Mouse (Mus musculus) hindbrain, embryonic 13.5 days (tissue): Measurements from ENCODE around the gene Nkx2-5. TPM values are rescaled to one million over a fixed set of nuclear protein-coding genes. Genes with fewer than 3 reads are reported as not detected.

Experiments
- ATAC-seq: fragments of 200-750 bp; cut with Nextera tagmentation; 2 replicates; pipeline ENCODE4 v1.8.0; 2017; ENCODE audit warnings: moderate TSS enrichment; ENCODE audit not compliant: low FRiP score
- H3K27ac ChIP-seq: fragments of 300-500 bp; sonication (generic); 2 replicates; pipeline ENCODE4 v1.5.1; 2015; ENCODE audit warnings: inconsistent platforms, mild to moderate bottlenecking, moderate library complexity
- H3K27me3 ChIP-seq: fragments of 300-500 bp; sonication (generic); 2 replicates; pipeline ENCODE4 v1.6.1; 2015; ENCODE audit warnings: mild to moderate bottlenecking, inconsistent platforms
- H3K36me3 ChIP-seq: fragments of 300-500 bp; sonication (generic); 2 replicates; pipeline ENCODE4 v1.6.1; 2015; ENCODE audit warnings: mild to moderate bottlenecking, inconsistent platforms
- H3K4me1 ChIP-seq: fragments of 300-500 bp; sonication (generic); replicated peaks from 2 replicates; pipeline ENCODE4 v1.6.1; 2015; ENCODE audit warnings: inconsistent platforms
- H3K4me2 ChIP-seq: fragments of 300-500 bp; sonication (generic); 2 replicates; pipeline ENCODE4 v1.6.1; 2015; ENCODE audit warnings: inconsistent platforms, mild to moderate bottlenecking, moderate library complexity
- H3K4me3 ChIP-seq: fragments of 300-500 bp; sonication (generic); 2 replicates; pipeline ENCODE4 v1.5.1; 2015; ENCODE audit warnings: mild to moderate bottlenecking, inconsistent platforms
- H3K9ac ChIP-seq: fragments of 300-500 bp; sonication (generic); 2 replicates; pipeline ENCODE4 v1.6.1; 2015; ENCODE audit warnings: mild to moderate bottlenecking, inconsistent platforms
- H3K9me3 ChIP-seq: fragments of 300-500 bp; sonication (generic); 2 replicates; pipeline ENCODE4 v1.6.1; 2016; ENCODE audit warnings: inconsistent platforms
- WGBS: fragments of 180-500 bp; shearing (Covaris S2); methylation state at CpG from one replicate; pipeline ENCODE4 v1.1.7; 2015; 5-methylcytosine and 5-hydroxymethylcytosine counted together
- polyA plus RNA-seq: library from polyadenylated mRNA; unstranded; fragments of >200 nt; fragmentation: Nextera tagmentation; extraction: Ambion mirVana; gene quantifications from 2 replicates; pipeline ENCODE4 v1.2.1, GENCODE M21; 2015

Gene Nkx2-5
- polyA plus RNA-seq, 1 experiment from 2014 or later = 0.39 TPM

DNA sequence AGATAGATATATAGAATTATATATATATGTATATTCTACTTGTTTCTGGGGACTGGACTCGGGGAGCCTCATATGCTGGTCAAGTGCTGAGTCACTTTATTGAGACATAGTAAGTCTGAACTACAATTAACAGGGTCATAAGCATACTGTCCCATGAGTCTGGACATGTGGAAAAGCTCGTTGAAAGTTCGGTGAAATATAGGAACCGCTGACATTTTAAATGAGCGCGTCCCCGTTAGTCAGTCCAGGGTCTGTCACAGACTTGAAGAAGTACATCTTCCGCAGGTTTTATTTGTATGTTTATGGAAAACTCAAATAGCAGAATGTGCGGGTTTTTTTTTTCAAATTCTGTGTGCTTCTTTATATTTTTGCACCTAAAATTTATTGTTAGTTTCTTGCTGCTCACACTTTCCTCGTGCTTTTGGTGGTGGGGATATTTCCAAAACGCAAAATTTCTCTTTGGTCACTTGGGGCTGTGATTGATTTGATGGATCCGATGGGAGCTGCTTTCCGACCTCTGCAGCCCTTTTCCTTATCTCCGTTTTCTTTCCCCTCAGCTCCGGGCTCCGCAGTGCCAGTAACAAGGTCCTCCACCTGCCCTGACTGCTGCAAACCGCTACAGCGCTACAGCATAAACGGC lies 4.4 kb upstream of the Nkx2-5 start:
- Histone ChIP-seq H3K4me1 (peaks cover 17% of the 10 kb centered on the region), H3K4me2 (no peak overlapping the region), H3K27ac (no peak overlapping the region), H3K4me3 (peak overlapping the region; percentile 14; the same call in 1 of the 2 replicates), H3K27me3 (peaks cover 92% of the 10 kb centered on the region), H3K36me3 (no peaks in the 10 kb centered on the region), H3K9ac (no peak overlapping the region), H3K9me3 (no peaks in the 10 kb centered on the region)
- WGBS = 3% methylated on average over 19 of the region's 19 CpGs
- no peak for ATAC-seq

DNA sequence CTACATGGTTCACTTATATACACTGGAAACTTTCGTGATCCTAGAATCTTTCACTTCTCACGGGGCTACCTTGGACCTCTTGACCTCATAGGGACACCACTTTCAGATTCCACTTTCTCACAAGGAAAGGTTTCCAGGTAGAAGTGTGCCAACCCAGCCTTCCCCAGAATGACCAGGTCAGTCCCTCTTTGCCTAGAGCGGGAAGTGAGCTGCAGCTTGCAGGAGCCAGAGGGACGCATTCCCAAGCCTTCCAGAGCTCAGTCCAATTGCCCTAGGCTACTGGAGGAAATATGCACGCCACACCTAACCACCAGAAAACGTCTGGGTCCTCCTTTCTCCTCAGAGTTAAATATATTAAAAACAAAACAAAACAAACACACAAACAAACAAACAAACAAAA lies 3.4 kb upstream of the Nkx2-5 start:
- Histone ChIP-seq H3K4me2 (no peak overlapping the region), H3K4me1 (peaks cover 20% of the 10 kb centered on the region), H3K4me3 (no peak overlapping the region), H3K36me3 (no peaks in the 10 kb centered on the region), H3K27me3 (peaks cover 93% of the 10 kb centered on the region), H3K9ac (no peak overlapping the region), H3K27ac (no peak overlapping the region), H3K9me3 (no peaks in the 10 kb centered on the region)
- no peak for ATAC-seq
- WGBS = 2% methylated on average over 6 of the region's 6 CpGs

DNA sequence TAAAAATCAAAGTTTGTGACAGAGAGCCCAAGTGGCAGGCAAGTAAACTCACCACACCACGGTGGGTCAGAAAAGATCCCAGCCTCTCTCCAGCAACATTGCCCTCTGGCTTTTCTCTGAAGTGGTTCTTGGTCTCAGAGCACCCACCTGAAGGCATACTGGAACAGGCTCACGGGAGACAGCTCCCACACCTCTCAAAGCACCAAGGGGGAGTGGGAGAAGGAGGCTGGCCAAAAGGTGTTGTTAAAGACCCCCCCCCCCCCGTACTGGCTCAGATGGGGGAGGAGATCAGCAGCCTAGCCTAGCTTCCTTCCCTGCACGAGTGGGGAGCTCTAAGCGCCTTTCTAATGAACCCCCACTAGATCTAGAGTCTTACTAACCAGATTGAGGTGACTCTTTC lies 3.0 kb upstream of the Nkx2-5 start:
- 1% methylated on average over 5 of the region's 5 CpGs for WGBS
- no peak for ATAC-seq
- no peaks in the 10 kb centered on the region for H3K9me3 ChIP-seq
- H3K4me2 ChIP-seq = no peak overlapping the region
- peaks cover 93% of the 10 kb centered on the region for H3K27me3 ChIP-seq
- H3K36me3 ChIP-seq = no peaks in the 10 kb centered on the region
- no peak overlapping the region for H3K4me3 ChIP-seq
- H3K4me1 ChIP-seq = peaks cover 20% of the 10 kb centered on the region
- no peak overlapping the region for H3K27ac ChIP-seq
- H3K9ac ChIP-seq = no peak overlapping the region

DNA sequence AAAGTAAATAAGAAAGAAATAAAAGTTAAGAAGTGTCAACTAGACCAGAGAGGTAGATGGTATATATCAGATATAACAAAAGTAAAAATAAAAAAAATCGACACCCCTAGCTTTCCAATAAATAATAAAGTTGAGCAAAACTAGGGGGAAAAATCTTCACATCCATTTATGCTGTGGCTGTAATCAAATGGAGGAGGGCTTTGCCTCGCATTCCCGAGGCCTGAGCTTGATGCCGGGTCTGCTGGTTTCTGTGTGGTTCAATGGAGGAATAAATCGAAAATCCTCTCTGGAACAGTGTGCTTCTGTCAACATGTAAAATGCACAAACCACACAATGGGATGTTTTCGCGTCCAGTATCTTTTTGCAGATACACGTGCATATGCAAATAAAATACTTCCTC lies 1.6 kb upstream of the Nkx2-5 start:
- H3K27ac ChIP-seq = no peak overlapping the region
- no peak overlapping the region for H3K4me3 ChIP-seq
- peaks cover 93% of the 10 kb centered on the region for H3K27me3 ChIP-seq
- H3K9ac ChIP-seq = no peak overlapping the region
- WGBS = 4% methylated on average over 8 of the region's 8 CpGs
- peaks cover 20% of the 10 kb centered on the region for H3K4me1 ChIP-seq
- ATAC-seq = no peak
- H3K9me3 ChIP-seq = no peaks in the 10 kb centered on the region
- H3K4me2 ChIP-seq = no peak overlapping the region
- H3K36me3 ChIP-seq = no peaks in the 10 kb centered on the region

DNA sequence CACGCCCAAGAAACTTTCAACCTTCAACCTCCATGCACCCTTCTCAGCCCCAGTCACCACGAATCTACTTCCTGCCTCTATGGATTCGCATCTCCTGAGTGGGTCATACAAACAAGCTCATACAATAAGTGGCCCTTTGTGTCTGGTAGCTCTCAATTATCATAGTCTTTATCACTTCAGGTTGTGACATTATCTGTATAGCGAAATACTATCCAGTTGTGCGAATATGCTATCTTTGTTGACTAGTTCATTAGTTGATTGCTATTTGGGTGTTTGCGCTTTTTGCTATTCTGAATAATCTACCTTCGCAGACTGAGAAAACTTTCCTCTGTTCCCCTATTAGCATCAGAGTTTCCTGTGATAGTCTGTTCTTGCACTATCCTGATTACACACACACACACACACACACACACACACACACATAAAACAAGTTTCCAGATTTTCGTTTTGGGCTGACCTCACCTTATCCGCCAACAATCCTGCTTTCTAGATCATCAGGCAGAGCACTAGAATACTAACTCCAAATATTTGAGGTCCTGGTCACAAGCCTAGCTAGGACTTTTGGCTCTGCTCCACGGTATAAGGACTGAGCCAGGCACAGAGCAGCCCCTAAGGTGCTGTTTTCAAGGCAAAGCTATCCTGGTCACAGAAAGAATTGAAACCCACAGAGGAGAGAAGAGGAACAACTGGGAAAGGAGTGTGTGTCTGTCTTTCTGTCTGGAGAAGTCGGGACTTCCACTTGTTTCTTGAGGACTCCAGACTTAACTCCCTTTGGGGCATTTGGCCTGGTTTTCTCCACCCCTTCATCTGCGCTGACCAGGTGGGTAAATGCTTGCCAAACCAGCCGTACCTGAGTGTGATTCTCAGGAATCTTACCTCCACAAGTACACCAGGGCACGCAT lies 591 bp upstream of the Nkx2-5 start:
- Histone ChIP-seq H3K4me1 (peaks cover 21% of the 10 kb centered on the region), H3K36me3 (no peaks in the 10 kb centered on the region), H3K27ac (no peak overlapping the region), H3K9me3 (no peaks in the 10 kb centered on the region), H3K9ac (no peak overlapping the region), H3K4me3 (no peak overlapping the region), H3K27me3 (peaks cover 93% of the 10 kb centered on the region), H3K4me2 (no peak overlapping the region)
- 4% methylated on average over 14 of the region's 14 CpGs for WGBS
- ATAC-seq = no peak

DNA sequence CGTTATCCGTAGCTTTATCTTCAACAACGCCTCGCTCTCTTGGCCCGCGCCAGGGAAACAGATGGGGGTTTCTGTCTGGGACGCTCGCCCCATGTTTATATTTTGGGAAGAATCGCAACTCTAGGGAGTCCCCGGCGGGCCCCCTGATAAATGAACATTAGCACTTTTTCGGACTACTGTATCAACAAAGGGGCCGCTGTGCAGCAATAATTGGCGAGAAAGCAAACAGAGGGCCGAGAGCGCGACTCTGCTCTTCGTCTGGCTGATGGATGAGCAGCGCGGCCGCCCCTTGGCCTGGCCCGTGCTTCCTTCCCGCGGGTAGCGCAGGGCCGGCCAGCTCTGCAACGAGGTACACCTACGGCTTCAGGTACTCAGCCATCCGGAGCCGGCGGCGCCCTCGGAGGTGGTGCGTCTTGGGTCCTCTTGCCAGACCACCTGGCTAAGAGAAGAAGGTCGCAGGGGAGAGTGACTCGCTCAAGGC lies 398 bp downstream of the Nkx2-5 start:
- H3K4me2 ChIP-seq = no peak overlapping the region
- H3K27ac ChIP-seq = no peak overlapping the region
- no peaks in the 10 kb centered on the region for H3K36me3 ChIP-seq
- ATAC-seq = no peak
- H3K4me3 ChIP-seq = no peak overlapping the region
- peaks cover 93% of the 10 kb centered on the region for H3K27me3 ChIP-seq
- peaks cover 14% of the 10 kb centered on the region for H3K4me1 ChIP-seq
- WGBS = under 1% methylated on average over 36 of the region's 36 CpGs
- no peaks in the 10 kb centered on the region for H3K9me3 ChIP-seq
- no peak overlapping the region for H3K9ac ChIP-seq

DNA sequence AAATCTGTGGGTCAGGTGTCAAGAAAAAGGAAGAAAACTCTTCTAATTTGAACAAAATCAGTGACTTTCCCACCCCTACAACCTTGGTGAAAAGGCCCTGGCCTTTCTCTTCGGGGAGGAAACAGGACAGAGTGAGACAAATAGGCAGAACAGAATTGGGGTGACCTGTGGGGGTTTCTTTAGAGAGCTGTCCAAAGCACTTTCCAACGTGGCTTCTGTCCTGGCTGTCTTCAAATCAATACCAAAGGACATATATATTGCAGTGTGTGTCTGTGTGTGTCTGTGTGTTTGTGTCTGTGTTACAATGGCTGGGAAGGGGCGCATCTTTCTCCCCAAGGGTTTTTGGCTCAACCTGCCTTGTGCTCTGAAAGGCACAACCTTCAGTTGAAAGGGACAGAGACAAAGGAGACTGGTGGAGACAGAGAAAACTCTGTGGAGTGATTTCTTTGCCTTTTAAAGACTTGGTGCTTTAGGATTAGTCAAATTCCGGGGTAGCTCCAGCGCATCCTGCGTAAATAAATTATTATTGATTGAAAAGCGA lies 1.0 kb downstream of the Nkx2-5 start:
- ATAC-seq = no peak
- H3K27me3 ChIP-seq = peaks cover 95% of the 10 kb centered on the region
- no peak overlapping the region for H3K27ac ChIP-seq
- H3K36me3 ChIP-seq = no peaks in the 10 kb centered on the region
- H3K4me2 ChIP-seq = no peak overlapping the region
- H3K9ac ChIP-seq = no peak overlapping the region
- 2% methylated on average over 7 of the region's 7 CpGs for WGBS
- no peak overlapping the region for H3K4me3 ChIP-seq
- peaks cover 20% of the 10 kb centered on the region for H3K4me1 ChIP-seq
- no peaks in the 10 kb centered on the region for H3K9me3 ChIP-seq

DNA sequence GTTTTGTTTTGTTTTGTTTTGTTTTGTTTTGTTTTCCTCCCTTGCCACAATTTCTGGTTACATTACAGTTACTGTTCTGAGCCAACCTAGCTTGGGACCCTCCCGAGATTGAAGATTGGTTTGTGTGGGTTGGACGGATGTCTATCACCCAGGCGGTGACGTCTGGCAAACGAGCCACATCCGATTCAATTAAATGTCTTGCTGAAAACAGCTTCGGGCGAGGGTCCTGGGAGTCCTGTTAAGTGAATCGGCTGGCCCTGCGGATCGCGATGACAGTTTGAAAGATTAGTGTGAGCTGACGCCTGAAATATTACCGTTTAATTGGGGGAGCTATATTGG lies 1.6 kb downstream of the Nkx2-5 start:
- Histone ChIP-seq H3K27ac (no peak overlapping the region), H3K27me3 (peaks cover 95% of the 10 kb centered on the region), H3K9ac (no peak overlapping the region), H3K4me1 (peaks cover 20% of the 10 kb centered on the region), H3K9me3 (no peaks in the 10 kb centered on the region), H3K4me2 (no peak overlapping the region), H3K4me3 (no peak overlapping the region), H3K36me3 (no peaks in the 10 kb centered on the region)
- ATAC-seq = no peak
- 0% methylated on average over 14 of the region's 14 CpGs for WGBS

DNA sequence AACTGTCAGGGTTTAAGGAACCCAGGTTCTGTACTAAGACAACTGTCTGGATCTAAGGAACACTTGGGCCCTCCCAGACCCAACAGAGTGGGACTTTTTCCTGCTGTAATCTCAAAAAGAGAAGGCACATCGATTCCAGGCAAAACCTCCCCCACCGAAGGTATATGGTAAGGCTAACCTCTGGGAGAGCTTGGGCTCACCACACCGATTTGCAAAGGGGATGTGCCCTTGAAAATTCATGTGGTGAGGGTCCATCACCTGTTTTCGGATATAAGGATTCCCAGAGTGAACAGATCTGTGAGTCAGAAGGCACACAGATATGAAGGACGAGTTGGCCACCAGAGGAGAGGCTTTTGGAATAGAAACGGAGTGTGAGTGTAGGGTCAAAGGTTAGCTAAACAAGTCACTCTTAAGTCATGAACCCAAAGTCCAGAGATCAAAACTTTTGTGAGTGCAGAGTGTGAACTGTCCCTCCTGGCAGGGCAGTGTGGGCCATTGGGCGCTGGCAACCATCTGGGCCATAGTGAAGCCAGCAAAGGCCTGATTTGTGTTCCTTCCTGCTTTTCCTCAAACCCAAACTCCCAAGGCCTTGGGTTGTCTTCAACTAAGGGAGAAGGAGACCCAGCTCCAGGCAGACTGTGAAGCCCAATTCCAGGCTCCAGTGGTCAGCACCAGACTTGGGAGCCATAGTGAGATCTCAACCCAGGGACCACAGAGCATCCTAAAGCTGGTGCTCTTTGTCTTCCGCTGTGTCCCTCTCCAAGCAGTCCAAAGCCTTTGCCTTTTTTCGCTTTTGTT lies 2.2 kb downstream of the Nkx2-5 start:
- Histone ChIP-seq H3K9ac (no peak overlapping the region), H3K27ac (no peak overlapping the region), H3K4me1 (peaks cover 20% of the 10 kb centered on the region), H3K4me3 (no peak overlapping the region), H3K27me3 (peaks cover 95% of the 10 kb centered on the region), H3K4me2 (no peak overlapping the region), H3K36me3 (no peaks in the 10 kb centered on the region), H3K9me3 (no peaks in the 10 kb centered on the region)
- 2% methylated on average over 9 of the region's 9 CpGs for WGBS
- no peak for ATAC-seq

DNA sequence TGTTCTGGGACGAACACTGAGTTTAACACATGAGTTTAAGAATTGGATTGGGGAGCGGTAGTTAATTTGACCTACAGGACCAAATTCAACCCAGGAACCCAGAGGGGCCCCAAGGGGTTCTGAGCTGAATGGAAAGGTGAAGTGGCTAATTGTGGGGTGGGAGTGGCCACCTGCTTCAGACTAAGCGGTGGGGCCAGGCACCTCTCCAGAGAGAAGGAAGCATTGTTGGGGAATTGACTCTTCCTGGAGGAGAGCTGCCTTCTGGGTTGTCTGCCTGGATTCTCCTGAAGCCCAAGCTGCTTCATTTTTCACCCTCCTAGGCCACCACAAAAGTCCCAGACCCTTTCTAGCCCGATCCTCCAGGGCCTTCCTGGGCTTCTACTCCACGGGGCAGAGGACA lies 2.8 kb downstream of the Nkx2-5 start:
- 0% methylated on average over 5 of the region's 5 CpGs for WGBS

DNA sequence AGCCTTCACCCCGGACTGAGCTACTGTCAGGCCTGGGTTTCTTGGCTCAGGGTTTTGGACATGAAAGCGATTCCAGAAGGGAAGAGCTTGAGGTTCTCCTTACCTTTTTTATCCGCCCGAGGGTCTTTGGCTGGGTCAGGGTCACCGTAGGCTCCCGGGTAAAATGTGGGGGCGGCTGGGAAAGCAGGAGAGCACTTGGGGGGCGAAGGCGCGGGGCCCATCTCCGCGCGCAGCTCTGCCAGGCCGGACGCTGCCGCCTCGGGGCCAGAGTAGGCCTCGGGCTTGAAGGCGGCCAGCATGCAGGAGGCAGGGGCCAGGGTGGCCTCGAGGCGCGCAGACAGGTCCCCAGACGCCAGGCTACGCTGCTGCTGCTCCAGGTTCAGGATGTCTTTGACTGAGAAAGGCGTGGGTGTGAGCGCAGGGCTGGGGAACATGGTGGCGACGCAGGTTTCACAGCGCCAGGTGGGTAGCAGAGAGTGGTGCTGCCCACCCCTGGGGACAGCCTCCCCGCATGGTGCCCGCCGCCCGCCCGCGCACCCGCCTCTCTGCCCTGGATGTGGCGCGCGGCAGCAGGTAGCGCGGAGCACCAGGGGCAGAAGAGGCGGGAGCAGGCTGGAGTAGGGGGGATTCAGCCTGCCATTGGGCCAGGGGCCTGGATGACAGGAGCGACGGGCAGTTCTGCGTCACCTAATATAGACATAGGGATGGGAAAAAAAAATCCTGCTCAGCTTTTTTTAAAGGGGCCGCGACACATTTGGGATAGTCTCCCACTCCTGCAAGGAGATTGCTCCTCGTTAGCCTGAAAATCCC lies 3.7 kb downstream of the Nkx2-5 start:
- ATAC-seq = no peak
- no peaks in the 10 kb centered on the region for H3K36me3 ChIP-seq
- H3K4me1 ChIP-seq = peaks cover 20% of the 10 kb centered on the region
- under 1% methylated on average over 48 of the region's 48 CpGs for WGBS
- no peak overlapping the region for H3K4me3 ChIP-seq
- H3K9ac ChIP-seq = no peak overlapping the region
- no peak overlapping the region for H3K4me2 ChIP-seq
- peaks cover 99% of the 10 kb centered on the region for H3K27me3 ChIP-seq
- no peaks in the 10 kb centered on the region for H3K9me3 ChIP-seq
- H3K27ac ChIP-seq = no peak overlapping the region

More for the DNA sequence above, 2.8 kb downstream of the Nkx2-5 start:
- Histone ChIP-seq H3K36me3 (no peaks in the 10 kb centered on the region), H3K4me3 (no peak overlapping the region), H3K4me2 (no peak overlapping the region), H3K4me1 (peaks cover 20% of the 10 kb centered on the region), H3K27me3 (peaks cover 96% of the 10 kb centered on the region), H3K27ac (no peak overlapping the region), H3K9ac (no peak overlapping the region), H3K9me3 (no peaks in the 10 kb centered on the region)
- ATAC-seq = no peak
